Mouse (Mus musculus) embryonic facial prominence, embryonic 12.5 days (tissue): ENCODE data around the gene Crabp2. TPM values are rescaled to one million over a fixed set of nuclear protein-coding genes. Genes with fewer than 3 reads are reported as not detected.

ENCODE experiments used
- ATAC-seq: fragments of 200-750 bp; cut with Nextera tagmentation; 2 replicates; pipeline ENCODE4 v1.8.0; 2017; ENCODE audit not compliant: insufficient number of reproducible peaks, insufficient read depth, low FRiP score, low TSS enrichment
- H3K27ac ChIP-seq: fragments of 300-500 bp; sonication (generic); 2 replicates; pipeline ENCODE4 v1.5.1; 2016; ENCODE audit warnings: mild to moderate bottlenecking
- H3K27me3 ChIP-seq: fragments of 300-500 bp; sonication (generic); 2 replicates; pipeline ENCODE4 v1.6.1; 2016; ENCODE audit warnings: mild to moderate bottlenecking, moderate library complexity
- H3K36me3 ChIP-seq: fragments of 300-500 bp; sonication (generic); 2 replicates; pipeline ENCODE4 v1.6.1; 2016; ENCODE audit warnings: mild to moderate bottlenecking
- H3K4me1 ChIP-seq: fragments of 300-500 bp; sonication (generic); 2 replicates; pipeline ENCODE4 v1.6.1; 2016
- H3K4me2 ChIP-seq: fragments of 300-500 bp; sonication (generic); replicated peaks from 2 replicates; pipeline ENCODE4 v1.6.1; 2016; ENCODE audit warnings: mild to moderate bottlenecking, moderate library complexity
- H3K4me3 ChIP-seq: fragments of 300-500 bp; sonication (generic); 2 replicates; pipeline ENCODE4 v1.5.1; 2016; ENCODE audit warnings: mild to moderate bottlenecking
- H3K9ac ChIP-seq: fragments of 300-500 bp; sonication (generic); 2 replicates; pipeline ENCODE4 v1.6.1; 2016; ENCODE audit warnings: mild to moderate bottlenecking, moderate library complexity
- H3K9me3 ChIP-seq: fragments of 300-500 bp; sonication (generic); 2 replicates; pipeline ENCODE4 v1.6.1; 2016; ENCODE audit warnings: mild to moderate bottlenecking, moderate library complexity
- WGBS: fragments of 180-500 bp; shearing (Covaris S2); methylation state at CpG from one replicate; pipeline ENCODE4 v1.1.7; 2016; 5-methylcytosine and 5-hydroxymethylcytosine counted together
- polyA plus RNA-seq: library from polyadenylated mRNA; unstranded; fragments of >200 nt; fragmentation: Nextera tagmentation; extraction: Ambion mirVana; gene quantifications from 2 replicates; pipeline ENCODE4 v1.2.1, GENCODE M21; 2016

Gene Crabp2
- polyA plus RNA-seq, 1 experiment from 2014 or later = 481 TPM

DNA sequence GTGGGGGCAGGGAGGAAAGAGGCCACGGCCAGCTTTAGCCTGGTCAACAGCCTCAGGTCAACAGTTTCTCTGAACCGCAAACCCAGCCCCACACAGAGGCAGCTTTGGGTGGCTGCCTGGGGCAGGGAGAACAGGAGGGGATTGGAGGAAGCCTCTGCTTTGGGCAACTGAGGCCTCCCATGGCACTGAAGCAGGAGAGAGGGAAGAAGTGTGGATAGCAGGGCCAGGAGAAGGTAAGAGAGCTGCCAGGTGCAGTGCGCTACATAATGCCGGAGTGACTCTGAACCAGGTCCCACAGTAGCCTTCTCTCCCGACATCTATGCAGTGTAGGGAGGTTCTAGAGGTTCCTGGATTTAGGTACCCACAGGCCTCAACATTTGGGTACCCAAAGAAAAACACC lies 32.3 kb downstream of the Crabp2 start:
- peaks cover 49% of the 10 kb centered on the region for H3K4me1 ChIP-seq
- no peak overlapping the region for H3K27ac ChIP-seq
- H3K4me2 ChIP-seq = no peak overlapping the region
- H3K9ac ChIP-seq = no peak overlapping the region
- no peak for ATAC-seq
- H3K4me3 ChIP-seq = no peak overlapping the region
- 0 out of 2 replicates have a peak, but pooled peaks cover 6% of the 10 kb centered on the region for H3K36me3 ChIP-seq
- 48% methylated on average over 5 of the region's 5 CpGs for WGBS
- no peaks in the 10 kb centered on the region for H3K9me3 ChIP-seq
- H3K27me3 ChIP-seq = no peaks in the 10 kb centered on the region

- no peaks in the 10 kb centered on the region for H3K9me3 ChIP-seq
- 0 out of 2 replicates have a peak, but pooled peaks cover 6% of the 10 kb centered on the region for H3K36me3 ChIP-seq
- peaks cover 55% of the 10 kb centered on the region for H3K4me1 ChIP-seq
- no peak for ATAC-seq
- 79% methylated on average over 6 of the region's 6 CpGs for WGBS
- no peak overlapping the region for H3K4me3 ChIP-seq
- no peak overlapping the region for H3K9ac ChIP-seq
- 0 out of 2 replicates have a peak overlapping the region, but pooled peaks have one; percentile 82 for H3K27ac ChIP-seq
- H3K27me3 ChIP-seq = no peaks in the 10 kb centered on the region
- no peak overlapping the region for H3K4me2 ChIP-seq
Observed at GRCm38 (mm10) chr3:87981214-87981760, 32.8 kb downstream of the Crabp2 start.

DNA sequence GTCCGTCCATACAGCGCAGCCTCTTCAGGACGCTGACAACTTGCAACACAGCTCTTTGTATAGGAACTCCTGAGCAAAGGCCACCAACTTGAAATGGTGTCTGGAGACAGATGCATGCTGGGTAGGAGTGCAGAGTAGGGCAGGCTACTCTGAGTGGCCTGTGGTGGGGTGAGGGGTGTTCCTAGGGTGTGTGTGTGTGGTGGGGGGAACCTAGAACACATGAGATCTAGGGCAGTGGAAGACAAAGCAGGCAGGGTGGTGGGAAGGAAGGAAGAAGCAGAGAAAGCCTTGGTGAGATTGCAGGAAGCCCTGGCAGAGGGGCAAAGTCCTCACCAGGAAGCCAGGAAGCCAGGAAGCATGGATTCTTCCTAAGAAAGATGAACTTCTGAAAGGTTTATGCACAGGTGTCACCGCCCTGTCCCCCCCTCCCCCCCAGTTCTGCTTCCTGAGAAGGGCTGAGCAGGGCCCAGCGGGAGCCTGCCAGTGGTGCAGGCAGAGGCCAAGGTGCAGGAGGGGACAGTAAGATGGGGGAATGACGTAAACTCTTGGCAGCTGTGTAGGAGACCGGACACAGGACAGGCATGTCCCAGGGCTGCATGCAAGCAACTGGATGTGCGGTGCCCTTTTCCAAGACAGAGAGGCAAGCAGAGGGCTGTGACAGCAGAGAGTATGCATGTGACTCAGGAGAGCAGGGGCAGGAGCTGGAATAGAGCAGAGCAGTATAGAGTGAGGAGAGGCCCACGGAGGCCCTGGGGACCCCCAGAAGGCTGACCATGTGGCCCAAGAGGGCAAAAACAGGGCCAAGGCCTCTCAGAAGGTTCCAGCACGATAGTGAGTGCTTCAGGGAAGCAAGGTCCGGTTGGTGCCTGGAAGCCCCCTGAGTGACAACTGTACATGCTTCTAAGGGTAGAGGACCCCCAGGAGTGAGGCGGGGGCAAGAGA lies 33.7 kb downstream of the Crabp2 start:
- Histone ChIP-seq H3K9me3 (no peaks in the 10 kb centered on the region), H3K4me2 (peak overlapping the region; percentile 42), H3K27me3 (no peaks in the 10 kb centered on the region), H3K27ac (peak overlapping the region; percentile 82), H3K4me1 (peaks cover 61% of the 10 kb centered on the region), H3K4me3 (no peak overlapping the region), H3K36me3 (0 out of 2 replicates have a peak, but pooled peaks cover under 1% of the 10 kb centered on the region), H3K9ac (peak overlapping the region; percentile 20; the same call in 1 of the 2 replicates)
- ATAC-seq = no peak
- WGBS = 35% methylated on average over 12 of the region's 12 CpGs

GRCm38 (mm10) chr3:87982836-87983601 lies 34.6 kb downstream of the Crabp2 start:
- Histone ChIP-seq H3K9ac (peak overlapping the region; percentile 20; the same call in 1 of the 2 replicates), H3K27me3 (no peaks in the 10 kb centered on the region), H3K4me2 (peak overlapping the region; percentile 42), H3K36me3 (no peaks in the 10 kb centered on the region), H3K9me3 (no peaks in the 10 kb centered on the region), H3K4me1 (peaks cover 66% of the 10 kb centered on the region), H3K4me3 (0 out of 2 replicates have a peak overlapping the region, but pooled peaks have one; percentile 9), H3K27ac (peak overlapping the region; percentile 82)
- no peak for ATAC-seq
- 7% methylated on average over 13 of the region's 13 CpGs for WGBS

- ATAC-seq = no peak
- Histone ChIP-seq H3K27me3 (peaks cover 5% of the 10 kb centered on the region), H3K27ac (peak overlapping the region; percentile 82), H3K36me3 (no peaks in the 10 kb centered on the region), H3K4me1 (peaks cover 72% of the 10 kb centered on the region), H3K4me2 (peak overlapping the region; percentile 42), H3K9ac (no peak overlapping the region), H3K9me3 (no peaks in the 10 kb centered on the region), H3K4me3 (no peak overlapping the region)
- 52% methylated on average over 6 of the region's 6 CpGs for WGBS
Observed at GRCm38 (mm10) chr3:87983627-87984026, 35.2 kb downstream of the Crabp2 start.

GRCm38 (mm10) chr3:87984094-87984493 lies 35.6 kb downstream of the Crabp2 start:
- Histone ChIP-seq H3K27me3 (peaks cover 10% of the 10 kb centered on the region), H3K36me3 (no peaks in the 10 kb centered on the region), H3K9me3 (no peaks in the 10 kb centered on the region), H3K4me3 (no peak overlapping the region), H3K27ac (peak overlapping the region; percentile 82; the same call in 1 of the 2 replicates), H3K4me2 (no peak overlapping the region; the same call in 1 of the 2 replicates), H3K4me1 (peaks cover 72% of the 10 kb centered on the region), H3K9ac (no peak overlapping the region)
- ATAC-seq = no peak
- WGBS = 50% methylated on average over 3 of the region's 3 CpGs

DNA sequence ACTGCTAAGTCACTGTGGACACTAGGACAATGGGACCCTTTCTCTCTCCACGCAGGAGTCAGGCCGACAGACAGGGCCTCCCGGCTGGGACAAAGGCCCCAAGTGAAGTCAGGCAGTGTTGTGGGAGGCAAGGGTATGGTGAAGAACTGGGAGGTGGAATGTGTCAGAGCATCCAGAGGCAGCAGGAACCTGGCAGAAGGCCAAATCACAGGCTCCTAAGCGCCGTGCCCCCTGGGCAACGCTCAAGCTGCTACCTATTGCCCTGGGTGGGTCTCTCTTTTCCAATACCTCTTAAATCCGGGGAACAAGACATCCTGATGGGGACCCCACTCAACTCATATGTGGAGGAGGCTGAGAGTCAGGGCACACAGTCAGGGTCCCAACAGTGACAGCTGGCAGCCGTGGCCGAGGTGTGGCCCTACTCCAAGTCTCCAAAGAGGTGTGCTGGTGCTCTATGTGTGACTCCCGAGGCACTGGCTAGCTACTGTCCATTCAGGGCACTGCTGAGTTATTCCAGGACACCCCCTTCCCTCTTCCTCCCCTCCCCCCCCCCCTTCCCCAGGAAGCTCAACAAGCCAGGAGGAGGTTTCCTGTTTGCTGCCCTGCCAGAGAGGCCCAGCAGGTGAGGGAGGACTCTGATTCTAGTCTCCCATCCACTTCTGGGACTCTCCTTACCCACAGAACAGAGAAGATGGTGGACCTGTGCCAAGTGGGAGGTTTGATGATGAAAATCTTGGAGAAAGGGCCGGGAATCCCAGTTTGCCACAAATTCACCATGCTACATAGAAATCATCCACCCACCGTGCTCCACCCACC lies 37.2 kb downstream of the Crabp2 start:
- H3K27ac ChIP-seq = peak overlapping the region; percentile 55; the same call in 1 of the 2 replicates
- no peaks in the 10 kb centered on the region for H3K9me3 ChIP-seq
- H3K4me3 ChIP-seq = no peak overlapping the region
- H3K27me3 ChIP-seq = peaks cover 26% of the 10 kb centered on the region
- H3K36me3 ChIP-seq = no peaks in the 10 kb centered on the region
- no peak overlapping the region for H3K4me2 ChIP-seq
- no peak overlapping the region for H3K9ac ChIP-seq
- ATAC-seq = no peak
- 40% methylated on average over 12 of the region's 12 CpGs for WGBS
- H3K4me1 ChIP-seq = peaks cover 63% of the 10 kb centered on the region

- ATAC-seq = peak; percentile 70
- whole genome bisulfite sequencing = under 1% methylated on average over 17 of the region's 17 CpGs
- peak overlapping the region; percentile 78 for H3K4me2 ChIP-seq
- peak overlapping the region; percentile 27; the same call in 1 of the 2 replicates for H3K9ac ChIP-seq
- peak overlapping the region; percentile 37 for H3K4me3 ChIP-seq
- no peaks in the 10 kb centered on the region for H3K9me3 ChIP-seq
- H3K27ac ChIP-seq = no peak overlapping the region
- no peaks in the 10 kb centered on the region for H3K36me3 ChIP-seq
- H3K27me3 ChIP-seq = peaks cover 38% of the 10 kb centered on the region
- peaks cover 58% of the 10 kb centered on the region for H3K4me1 ChIP-seq
Observed at GRCm38 (mm10) chr3:87986868-87987267, 38.4 kb downstream of the Crabp2 start.

GRCm38 (mm10) chr3:87987633-87988032 lies 39.2 kb downstream of the Crabp2 start:
- H3K27ac ChIP-seq = 0 out of 2 replicates have a peak overlapping the region, but pooled peaks have one; percentile 19
- H3K4me1 ChIP-seq = peaks cover 51% of the 10 kb centered on the region
- peaks cover 45% of the 10 kb centered on the region for H3K27me3 ChIP-seq
- 0 out of 2 replicates have a peak, but pooled peaks have one; percentile 7 for ATAC-seq
- peak overlapping the region; percentile 37 for H3K4me3 ChIP-seq
- no peaks in the 10 kb centered on the region for H3K9me3 ChIP-seq
- WGBS = 2% methylated on average over 15 of the region's 15 CpGs
- no peaks in the 10 kb centered on the region for H3K36me3 ChIP-seq
- H3K4me2 ChIP-seq = peak overlapping the region; percentile 78
- H3K9ac ChIP-seq = peak overlapping the region; percentile 36

- Histone ChIP-seq H3K4me3 (peak overlapping the region; percentile 37), H3K36me3 (no peaks in the 10 kb centered on the region), H3K4me2 (peak overlapping the region; percentile 78), H3K4me1 (peaks cover 46% of the 10 kb centered on the region), H3K9me3 (no peaks in the 10 kb centered on the region), H3K9ac (peak overlapping the region; percentile 36), H3K27me3 (peaks cover 50% of the 10 kb centered on the region), H3K27ac (0 out of 2 replicates have a peak overlapping the region, but pooled peaks have one; percentile 6)
- WGBS = 2% methylated on average over 15 of the region's 15 CpGs
- ATAC-seq = no peak
Observed at GRCm38 (mm10) chr3:87988068-87988467, 39.6 kb downstream of the Crabp2 start.
